Mouse (Mus musculus): ENCODE data around the gene Tnxb. TPM values are rescaled to one million over a fixed set of nuclear protein-coding genes. Genes with fewer than 3 reads are reported as not detected.

Tnxb gene
- total RNA-seq, 2 experiments from 2014 or later: 47.1 to 54.2 TPM

DNA sequence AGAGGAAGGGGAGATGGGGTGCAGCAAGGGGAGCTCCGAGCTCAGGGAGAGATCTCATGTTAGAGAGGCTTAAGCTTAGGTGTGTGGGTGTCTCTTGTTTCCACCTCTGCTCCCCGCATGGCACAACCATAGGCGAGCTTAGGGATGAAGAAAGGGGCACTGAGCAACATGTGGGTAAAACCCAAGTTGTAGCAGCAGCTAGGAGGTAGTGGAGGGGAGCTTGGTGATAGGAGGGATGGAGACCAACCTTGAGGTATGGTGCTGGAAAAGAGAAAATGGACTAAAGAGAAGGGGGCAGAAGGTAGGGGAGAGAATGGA is 10.5 kb upstream of the Tnxb start:
- no peak for DNase-seq

DNA sequence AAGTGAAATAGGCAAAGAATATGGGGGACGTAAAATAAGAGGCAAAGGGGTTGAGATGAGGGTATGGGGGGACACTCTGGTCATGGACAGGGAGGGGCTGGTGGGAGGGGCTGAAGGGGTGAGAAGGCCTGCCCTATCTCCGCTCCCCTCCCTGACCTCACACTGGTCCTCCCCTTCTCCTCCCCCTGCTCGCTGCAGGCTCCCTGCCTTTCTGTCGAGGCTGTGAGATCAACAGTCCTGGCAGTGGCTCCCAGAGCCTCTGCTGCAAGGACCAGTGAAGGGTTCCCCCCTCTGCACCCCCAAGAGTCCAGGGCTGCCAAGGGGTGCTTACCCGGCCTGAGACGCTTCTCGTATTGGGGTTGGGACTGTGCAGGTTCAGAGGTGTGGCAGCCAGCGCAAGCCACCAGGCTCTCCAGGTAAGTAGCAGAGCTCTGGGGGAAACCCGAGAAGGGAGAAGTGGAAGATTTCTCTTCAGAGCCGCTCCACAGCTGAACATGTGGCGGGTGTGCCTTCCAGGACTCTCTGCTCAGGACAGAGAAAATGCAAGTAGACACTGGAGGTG is 10.0 kb upstream of the Tnxb start:
- peak; percentile 47 for DNase-seq

DNA sequence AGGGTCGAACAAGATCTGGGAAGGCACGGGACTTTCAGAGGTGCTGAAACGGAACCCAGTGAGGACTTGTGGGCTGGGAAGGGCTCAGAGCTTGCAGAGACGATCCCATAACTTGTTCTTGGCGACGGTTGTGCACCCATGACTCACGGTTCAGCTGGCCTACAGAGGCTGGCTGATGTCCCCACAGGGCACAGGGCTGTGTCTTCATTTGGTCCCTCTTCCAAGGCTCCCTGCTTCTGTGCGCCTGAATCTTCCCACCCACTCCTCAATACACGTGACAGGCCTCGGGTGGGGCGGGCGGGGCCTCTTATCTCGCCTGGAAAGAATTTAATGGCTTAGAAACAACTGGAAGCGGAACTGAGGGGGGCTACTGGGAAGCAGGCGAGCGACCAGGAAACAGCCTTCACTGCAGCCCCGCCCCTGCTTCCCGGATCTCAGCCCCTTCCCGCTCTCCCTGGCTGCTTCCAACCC is 9.2 kb upstream of the Tnxb start:
- DNase-seq: peak; percentile 71

DNA sequence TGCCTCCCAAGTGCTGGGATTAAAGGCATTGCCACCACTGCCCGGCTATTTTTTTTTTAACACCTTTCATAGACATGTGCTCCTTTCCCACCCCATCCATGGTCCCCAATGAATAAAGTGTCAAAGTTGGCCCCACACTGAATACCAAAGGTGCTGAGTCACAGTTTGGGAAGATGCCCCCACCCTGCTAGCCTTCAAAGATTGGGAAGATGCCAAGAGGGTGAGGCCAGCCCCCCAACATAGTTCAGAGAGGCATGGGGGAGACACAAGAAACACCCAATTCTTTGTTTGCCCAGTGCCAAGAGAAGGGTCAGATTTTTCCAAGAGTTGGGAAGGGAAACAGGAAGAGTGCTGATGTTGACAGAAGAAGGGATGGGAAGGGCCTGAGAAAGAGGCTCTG is 7.9 kb upstream of the Tnxb start:
- DNase-seq: no peak

DNA sequence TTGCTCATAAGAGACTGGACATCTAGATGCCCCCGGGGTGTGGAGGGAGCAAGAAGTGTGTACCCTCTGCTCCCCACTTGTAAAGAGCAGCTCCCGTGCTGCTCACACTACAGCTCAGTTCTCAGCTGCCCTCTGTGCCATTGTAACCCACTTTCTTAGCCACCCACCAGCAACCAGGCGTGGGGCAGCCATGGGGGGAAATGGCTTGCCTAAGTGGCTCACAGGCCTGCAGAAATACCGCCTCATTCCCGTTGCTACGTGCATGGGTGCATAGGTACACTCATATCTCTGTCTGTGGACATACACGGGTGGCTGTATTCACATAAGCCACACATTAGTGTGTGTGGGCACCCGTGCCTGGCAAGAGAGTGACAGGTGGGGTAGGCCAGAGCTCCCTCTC is 7.4 kb upstream of the Tnxb start:
- DNase-seq: no peak

- no peak for DNase-seq
These were observed 6.8 kb upstream of the Tnxb start for GRCm38 (mm10) chr17:34663558-34663957.

GRCm38 (mm10) chr17:34664472-34664871 is 5.9 kb upstream of the Tnxb start:
- DNase-seq: no peak

- no peak for DNase-seq
These were observed 1.1 kb downstream of the Tnxb start for GRCm38 (mm10) chr17:34671151-34672066.

DNA sequence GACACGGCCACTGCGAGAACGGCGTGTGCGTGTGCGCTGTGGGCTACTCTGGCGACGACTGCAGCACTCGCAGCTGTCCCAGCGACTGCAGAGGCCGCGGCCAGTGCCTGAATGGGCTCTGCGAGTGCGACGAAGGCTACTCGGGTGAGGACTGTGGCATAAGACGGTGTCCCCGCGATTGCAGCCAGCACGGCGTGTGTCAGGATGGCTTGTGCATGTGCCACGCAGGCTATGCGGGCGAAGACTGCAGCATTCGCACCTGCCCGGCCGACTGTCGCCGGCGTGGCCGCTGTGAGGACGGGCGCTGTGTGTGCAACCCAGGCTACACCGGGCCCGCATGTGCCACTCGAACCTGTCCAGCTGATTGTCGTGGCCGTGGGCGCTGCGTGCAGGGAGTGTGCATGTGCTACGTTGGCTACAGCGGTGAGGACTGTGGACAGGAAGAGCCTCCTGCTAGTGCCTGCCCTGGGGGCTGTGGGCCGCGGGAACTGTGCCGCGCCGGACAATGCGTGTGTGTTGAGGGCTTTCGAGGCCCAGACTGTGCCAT is 2.0 kb downstream of the Tnxb start:
- no peak for DNase-seq

DNA sequence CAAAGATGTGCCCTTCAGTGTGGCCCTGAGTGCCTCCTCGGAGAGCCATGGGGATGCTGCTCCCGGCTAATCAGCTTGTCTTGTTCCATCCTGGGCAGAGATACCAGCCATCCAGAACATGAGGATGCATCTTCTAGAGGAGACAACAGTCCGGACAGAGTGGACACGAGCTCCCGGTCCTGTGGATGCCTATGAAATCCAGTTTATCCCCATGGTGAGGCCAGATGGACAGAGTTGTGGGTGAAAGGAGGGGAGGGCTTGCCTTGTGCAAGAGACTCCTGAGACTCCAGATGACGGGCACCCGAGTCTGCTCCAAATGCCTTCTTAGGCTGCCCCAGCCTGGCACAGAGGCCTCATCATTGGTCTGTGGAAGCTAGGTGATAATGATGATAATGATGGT is 2.8 kb downstream of the Tnxb start:
- no peak for DNase-seq

DNA sequence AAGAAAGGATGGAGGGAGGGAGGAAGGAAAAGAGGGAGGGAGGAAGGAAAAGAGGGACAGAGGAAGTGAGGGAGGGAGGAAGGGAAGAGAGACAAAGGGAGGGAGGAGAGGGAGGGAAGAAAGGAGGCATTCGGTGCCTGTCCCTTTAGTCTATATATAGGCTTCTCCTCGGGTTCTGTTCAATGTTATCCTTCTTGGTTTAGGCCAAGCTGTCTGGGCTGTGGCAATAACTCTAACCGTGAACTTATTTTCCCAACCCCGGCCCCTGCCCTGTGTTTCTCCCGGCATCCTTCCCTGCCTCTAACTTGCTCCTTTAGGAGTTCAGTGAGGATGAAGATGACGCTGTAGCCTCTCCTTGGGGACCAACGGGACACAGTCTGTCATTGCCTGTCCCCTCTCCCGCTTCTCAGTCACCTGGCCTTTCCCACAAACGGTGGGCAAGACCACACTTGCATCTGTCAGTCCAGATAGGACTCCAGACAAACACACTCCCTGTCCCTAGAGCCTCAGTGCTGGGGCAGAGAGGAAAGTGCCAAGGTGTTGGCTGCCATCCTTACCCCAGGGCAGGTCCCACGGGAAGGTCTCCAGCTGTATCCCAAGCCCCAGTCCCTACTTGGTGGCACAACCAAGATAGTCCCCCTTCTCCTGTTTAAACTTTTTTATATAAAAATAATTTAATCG is 4.3 kb downstream of the Tnxb start:
- no peak for DNase-seq

- no peak for DNase-seq
These were observed 5.1 kb downstream of the Tnxb start for GRCm38 (mm10) chr17:34675205-34676092.

DNA sequence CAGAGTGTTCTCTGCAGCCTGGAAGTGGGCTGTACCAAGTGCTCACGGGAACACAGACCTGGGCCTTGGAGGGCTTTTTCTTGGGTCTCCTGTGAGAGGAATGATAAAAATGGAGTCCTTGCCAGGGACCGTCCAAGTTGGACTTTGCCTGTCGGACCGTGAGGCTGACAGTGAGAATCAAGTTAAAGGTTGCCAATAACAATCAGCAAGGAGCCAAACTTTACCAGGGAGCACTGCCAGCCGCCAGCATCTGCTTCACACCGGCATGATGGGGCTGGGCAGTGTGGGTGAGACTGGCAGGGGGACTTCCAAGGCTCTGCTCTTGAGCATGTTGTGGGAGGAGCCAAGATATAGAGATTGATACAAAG is 5.7 kb downstream of the Tnxb start:
- no peak for DNase-seq

- no peak for DNase-seq
These were observed 6.3 kb downstream of the Tnxb start for GRCm38 (mm10) chr17:34676671-34677070.

GRCm38 (mm10) chr17:34680191-34680590 is 9.9 kb downstream of the Tnxb start:
- DNase-seq: no peak

DNA sequence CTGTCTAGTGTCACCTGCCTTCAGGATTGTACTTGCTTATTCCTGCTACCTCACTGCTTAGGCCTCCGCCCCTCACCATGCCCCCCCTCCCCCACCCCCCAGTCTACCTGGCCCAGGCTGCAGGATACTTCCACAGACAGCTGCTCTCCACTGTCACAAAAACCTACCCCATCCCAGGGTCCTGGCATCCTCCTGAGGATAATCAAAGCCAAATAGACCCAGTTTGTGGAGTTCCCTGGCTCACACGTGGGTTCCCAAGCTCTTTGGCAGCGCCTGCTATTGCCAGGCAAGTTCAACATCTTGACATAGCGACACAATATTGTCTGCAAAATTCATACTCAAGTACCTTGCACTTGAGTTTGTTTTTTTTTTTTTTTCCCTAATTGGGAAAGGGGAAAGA is 10.3 kb downstream of the Tnxb start:
- no peak for DNase-seq

DNA sequence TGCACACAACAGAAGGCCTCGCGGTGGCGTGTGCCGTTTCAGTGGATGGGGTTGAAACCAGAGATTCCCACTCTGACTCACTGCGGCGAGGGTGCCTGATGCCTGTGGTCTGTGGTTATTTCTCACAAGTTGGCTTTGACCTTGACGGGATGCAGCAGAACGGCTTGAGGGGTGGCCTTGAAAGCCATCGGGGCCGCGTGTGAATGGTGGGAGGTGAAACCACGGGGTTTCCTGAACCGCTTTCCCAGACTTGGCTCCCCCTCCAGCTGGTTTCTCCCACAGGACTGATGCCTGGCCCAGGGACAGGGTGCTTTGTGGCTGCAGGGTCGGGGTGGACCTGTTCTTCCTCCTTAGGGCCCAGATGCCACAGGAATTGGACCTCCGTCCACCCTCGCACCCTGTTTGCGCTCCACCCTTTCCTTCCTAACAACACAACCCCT is 10.8 kb downstream of the Tnxb start:
- DNase-seq: peak; percentile 51

DNA sequence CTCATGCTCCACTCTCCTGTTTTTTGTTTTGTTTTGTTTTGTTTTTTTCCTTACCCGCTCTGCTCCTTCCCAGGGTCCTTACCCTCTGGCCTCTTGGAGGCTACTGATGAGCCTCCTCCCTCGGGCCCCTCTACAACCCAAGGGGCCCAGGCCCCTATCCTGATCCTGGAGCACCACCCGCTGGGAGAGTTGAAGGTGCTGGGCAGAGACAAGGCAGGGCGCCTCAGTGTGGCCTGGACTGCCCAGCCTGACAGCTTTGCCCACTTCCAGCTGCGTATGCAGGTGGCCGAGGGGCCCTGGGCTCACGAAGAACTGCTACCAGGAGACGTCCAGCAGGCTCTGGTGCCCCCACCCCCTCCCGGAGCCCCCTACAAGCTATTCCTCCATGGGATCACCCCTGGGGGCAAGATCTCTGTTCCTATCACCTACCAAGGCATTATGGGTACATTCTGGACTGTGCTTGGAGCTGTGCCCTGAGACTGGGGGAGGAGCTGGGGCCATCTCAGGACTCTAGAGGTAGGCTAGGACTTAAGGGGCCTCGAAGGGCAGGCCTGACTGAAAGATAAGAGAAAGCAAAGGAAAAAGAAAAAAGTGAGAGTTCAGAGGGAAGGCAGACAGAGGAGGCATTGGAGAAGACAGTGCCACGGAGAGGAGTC is 11.7 kb downstream of the Tnxb start:
- DNase-seq: no peak

DNA sequence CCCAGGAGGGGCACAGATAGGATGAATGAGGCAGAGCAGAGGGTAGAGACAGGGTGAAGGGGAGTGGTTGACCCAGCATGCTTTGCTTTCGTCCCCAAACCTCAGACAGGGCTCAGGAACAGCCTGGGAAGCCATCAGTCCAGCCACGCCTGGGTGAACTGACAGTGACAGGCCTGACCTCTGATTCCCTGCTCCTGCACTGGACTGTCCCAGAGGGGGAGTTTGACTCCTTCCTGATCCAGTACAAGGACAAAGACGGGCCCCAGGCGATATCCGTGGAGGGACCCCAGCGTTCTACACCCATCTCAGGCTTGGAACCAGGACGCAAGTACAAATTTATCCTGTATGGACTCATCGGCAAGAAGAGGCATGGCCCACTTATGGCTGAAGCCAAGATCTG is 12.8 kb downstream of the Tnxb start:
- DNase-seq: no peak

- no peak for DNase-seq
These were observed 13.4 kb downstream of the Tnxb start for GRCm38 (mm10) chr17:34683686-34684220.

DNA sequence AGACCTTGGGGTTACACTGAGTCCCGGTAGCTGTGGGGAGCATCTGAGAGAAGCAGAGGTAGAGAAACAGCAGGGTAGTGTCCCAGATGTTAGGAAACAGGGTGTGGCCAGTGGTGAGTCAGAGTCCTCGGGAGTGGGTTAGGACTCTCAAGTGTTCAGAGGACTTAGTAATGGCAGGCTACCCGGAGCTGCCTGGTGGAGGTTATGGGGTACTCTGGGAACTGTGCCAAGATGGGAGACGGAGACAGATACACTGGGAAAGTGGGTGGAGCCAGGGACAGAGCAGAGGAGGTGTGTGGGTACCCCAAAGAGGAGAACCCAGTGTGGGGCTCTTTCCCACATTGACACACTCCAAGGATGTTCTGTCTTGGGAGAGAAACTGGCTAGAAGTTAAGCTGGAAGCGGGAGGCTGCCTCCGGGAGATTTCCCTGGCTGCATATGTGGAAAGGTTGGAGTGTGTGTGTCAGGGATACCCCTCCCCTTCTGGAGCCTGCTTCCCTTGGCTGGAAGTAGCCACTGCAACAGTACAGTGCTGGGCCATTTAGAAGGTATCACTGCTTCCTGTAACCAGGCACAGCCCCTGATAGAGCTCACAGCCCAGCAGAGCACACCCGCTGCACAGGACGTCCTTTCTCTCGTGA is 14.0 kb downstream of the Tnxb start:
- DNase-seq: no peak
